Comparison of ENCODE assay signal across 27 mouse cellular contexts in the genomic region with DNA sequence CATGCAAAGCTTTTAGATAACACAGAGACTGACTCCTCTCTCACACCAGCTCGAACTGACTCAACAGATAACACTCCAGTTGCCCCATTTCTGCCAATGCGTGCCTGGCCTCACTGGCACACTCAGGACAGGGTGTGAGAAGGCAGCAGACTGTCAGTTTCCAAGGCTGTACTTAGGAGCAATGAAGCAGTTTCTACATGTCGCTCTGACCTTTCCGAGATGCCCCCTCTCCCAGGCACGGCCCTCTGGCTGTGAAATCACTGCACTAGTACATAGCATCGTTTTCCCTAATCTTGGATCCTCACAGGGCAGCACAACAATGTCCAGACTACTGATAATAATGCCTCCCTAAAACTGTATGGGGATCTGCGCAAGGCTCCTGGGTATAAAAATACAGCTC.
DNase-seq lines count a peak whose midpoint lies in the region; ATAC-seq and TF ChIP-seq lines count a peak whose summit lies in the region.
"Had no signal": no experiment of that assay in that cellular context is flagged by ENCODE, and none has a peak within 500 bp of the region (broad histone marks: within the 10 kb centered on the region; RNA-seq: fewer than 3 reads in every experiment).

No protein-coding gene starts in this region.

- DNase-seq in heart, embryonic 10.5 days (ENCODE audit: low spot score), result peak; percentile 58
- DNase-seq in heart, adult 9 months (ENCODE audit: low spot score in 2 of 2), result no peak
- DNase-seq in midbrain, embryonic 11.5 days (ENCODE audit: low spot score, missing footprints), result peak; percentile 17
- DNase-seq in midbrain, postnatal 0 days (ENCODE audit: low spot score), result no peak
- no peak for DNase-seq in hindbrain, embryonic 11.5 days (ENCODE audit: low spot score)
- DNase-seq: adrenal gland, postnatal 10 days; adrenal gland, postnatal 36 days; B cell, adult 2 months; cerebellum, adult 18-20 months; cerebellum, adult 9-10 months; cerebellum, postnatal 14 days; gastrocnemius, adult 2 months; gastrocnemius, postnatal 14 days; heart, adult 2 months; heart, postnatal 10 days; heart, postnatal 4 days had no signal

- 0 out of 2 replicates have a peak, but pooled peaks cover 5% of the 10 kb centered on the region for H3K4me1 ChIP-seq in heart, embryonic 10.5 days
- H3K4me1 ChIP-seq in midbrain, embryonic 11.5 days (ENCODE audit: control insufficient read depth, insufficient read depth, low read length), result no peaks in the 10 kb centered on the region; the same call in 1 of the 2 replicates
- no peaks in the 10 kb centered on the region for H3K4me1 ChIP-seq in midbrain, postnatal 0 days (ENCODE audit: insufficient read depth, low read length)
- no peaks in the 10 kb centered on the region; the same call in 1 of the 2 replicates for H3K4me1 ChIP-seq in hindbrain, embryonic 11.5 days (replicated peaks; ENCODE audit: control insufficient read depth, insufficient read depth, low read length)

- 45% methylated on average over 7 of the region's 7 CpGs for WGBS in heart, embryonic 10.5 days
- 92% methylated on average over 7 of the region's 7 CpGs for WGBS in midbrain, embryonic 11.5 days
- 89% methylated on average over 7 of the region's 7 CpGs for WGBS in midbrain, postnatal 0 days
- 93% methylated on average over 7 of the region's 7 CpGs for WGBS in hindbrain, embryonic 11.5 days

- peaks cover 12% of the 10 kb centered on the region for H3K36me3 ChIP-seq in heart, embryonic 10.5 days
- H3K36me3 ChIP-seq in midbrain, embryonic 11.5 days (ENCODE audit: control insufficient read depth, insufficient read depth, low read length), result 0 out of 2 replicates have a peak, but pooled peaks cover 4% of the 10 kb centered on the region
- H3K36me3 ChIP-seq in midbrain, postnatal 0 days (ENCODE audit: insufficient read depth, low read length), result peaks cover 8% of the 10 kb centered on the region; the same call in 1 of the 2 replicates
- H3K36me3 ChIP-seq in hindbrain, embryonic 11.5 days (ENCODE audit: control insufficient read depth, insufficient read depth, low read length), result peaks cover 3% of the 10 kb centered on the region
- H3K36me3 ChIP-seq: heart, embryonic 15.5 days had no signal

- H3K4me2 ChIP-seq in midbrain, embryonic 11.5 days, result no peak overlapping the region
- no peak overlapping the region for H3K4me2 ChIP-seq in midbrain, postnatal 0 days (ENCODE audit: low read depth, low read length, poor library complexity, severe bottlenecking)
- H3K4me2 ChIP-seq in hindbrain, embryonic 11.5 days (replicated peaks; ENCODE audit: low read depth, low read length), result no peak overlapping the region
- H3K4me2 ChIP-seq: forebrain, embryonic 13.5 days; heart, embryonic 15.5 days; hindbrain, embryonic 12.5 days; hindbrain, embryonic 15.5 days had no signal

- H3K27me3 ChIP-seq in heart, embryonic 10.5 days (ENCODE audit: insufficient read depth, poor library complexity, severe bottlenecking), result no peaks in the 10 kb centered on the region
- H3K27me3 ChIP-seq in midbrain, embryonic 11.5 days (ENCODE audit: control insufficient read depth, insufficient read depth, low read length), result no peaks in the 10 kb centered on the region
- no peaks in the 10 kb centered on the region for H3K27me3 ChIP-seq in midbrain, postnatal 0 days (ENCODE audit: insufficient read depth, low read length)
- no peaks in the 10 kb centered on the region for H3K27me3 ChIP-seq in hindbrain, embryonic 11.5 days (ENCODE audit: control insufficient read depth, insufficient read depth, low read length)
- H3K27me3 ChIP-seq: CH12.LX; forebrain, embryonic 13.5 days; heart, embryonic 15.5 days; hindbrain, embryonic 12.5 days; hindbrain, embryonic 15.5 days; Patski had no signal

- H3K9me3 ChIP-seq in heart, embryonic 10.5 days, result no peaks in the 10 kb centered on the region
- no peaks in the 10 kb centered on the region for H3K9me3 ChIP-seq in midbrain, embryonic 11.5 days (ENCODE audit: control insufficient read depth, low read length)
- H3K9me3 ChIP-seq in midbrain, postnatal 0 days (ENCODE audit: low read length), result no peaks in the 10 kb centered on the region
- H3K9me3 ChIP-seq in hindbrain, embryonic 11.5 days (ENCODE audit: control insufficient read depth, low read length), result no peaks in the 10 kb centered on the region
- H3K9me3 ChIP-seq: forebrain, embryonic 10.5 days; forebrain, embryonic 13.5 days; G1E; heart, embryonic 15.5 days; hindbrain, embryonic 12.5 days; hindbrain, embryonic 15.5 days had no signal

- no peak overlapping the region for H3K4me3 ChIP-seq in heart, embryonic 10.5 days
- no peak overlapping the region for H3K4me3 ChIP-seq in midbrain, embryonic 11.5 days (ENCODE audit: low read depth, low read length)
- H3K4me3 ChIP-seq in midbrain, postnatal 0 days (ENCODE audit: low read depth, low read length), result no peak overlapping the region
- no peak overlapping the region for H3K4me3 ChIP-seq in hindbrain, embryonic 11.5 days (ENCODE audit: low read depth, low read length)
- H3K4me3 ChIP-seq: forebrain, embryonic 10.5 days; forebrain, embryonic 13.5 days; gastrocnemius, adult 2 months; heart, adult 2 months; heart, embryonic 15.5 days; hindbrain, embryonic 12.5 days; hindbrain, embryonic 15.5 days had no signal

- no peak overlapping the region for H3K9ac ChIP-seq in midbrain, embryonic 11.5 days (ENCODE audit: low read length)
- H3K9ac ChIP-seq in midbrain, postnatal 0 days (replicated peaks; ENCODE audit: low read length, poor library complexity, severe bottlenecking), result no peak overlapping the region
- no peak overlapping the region for H3K9ac ChIP-seq in hindbrain, embryonic 11.5 days (ENCODE audit: low read depth, low read length)
- H3K9ac ChIP-seq: forebrain, embryonic 13.5 days; heart, embryonic 15.5 days; hindbrain, embryonic 12.5 days; hindbrain, embryonic 15.5 days had no signal

- no peak overlapping the region for H3K27ac ChIP-seq in heart, embryonic 10.5 days
- H3K27ac ChIP-seq in midbrain, embryonic 11.5 days (ENCODE audit: low read depth, low read length), result no peak overlapping the region
- no peak overlapping the region for H3K27ac ChIP-seq in midbrain, postnatal 0 days (ENCODE audit: low read depth, low read length)
- no peak overlapping the region for H3K27ac ChIP-seq in hindbrain, embryonic 11.5 days (ENCODE audit: low read depth, low read length)
- H3K27ac ChIP-seq: forebrain, embryonic 10.5 days; forebrain, embryonic 13.5 days; gastrocnemius, adult 2 months; heart, adult 2 months; heart, embryonic 15.5 days; hindbrain, embryonic 12.5 days; hindbrain, embryonic 15.5 days had no signal

- TF ChIP-seq CTCF in midbrain, postnatal 0 days (IDR thresholded peaks at IDR 0.05), result no peak

- ATAC-seq in midbrain, embryonic 11.5 days (ENCODE audit: low FRiP score), result no peak
- ATAC-seq in midbrain, postnatal 0 days (ENCODE audit: low FRiP score), result no peak
- peak; percentile 54 for ATAC-seq in megakaryocyte progenitor cell, adult 5-6 weeks (replicated peaks; ENCODE audit: poor library complexity)
- ATAC-seq in hindbrain, embryonic 11.5 days (ENCODE audit: low FRiP score), result no peak
- ATAC-seq: forebrain, embryonic 13.5 days; forebrain, embryonic 16.5 days; intestine, postnatal 0 days; Patski had no signal

Comparison
In these comparisons a context has a peak if more than half of its experiments do, and no peak if none do; other contexts are left out.
1. DNase-seq: peak in heart, embryonic 10.5 days (single experiment) and midbrain, embryonic 11.5 days (single experiment); none in heart, adult 9 months (0 of 2), midbrain, postnatal 0 days (single experiment) and hindbrain, embryonic 11.5 days (single experiment).